Mouse (Mus musculus): ENCODE measurements around the gene Tspan8.

Gene Tspan8

GRCm38 (mm10) chr10:115834017-115834416, 17.4 kb downstream of the Tspan8 start:
- no peak for DNase-seq

- no peak for DNase-seq
Measured at GRCm38 (mm10) chr10:115846930-115847329, 30.3 kb downstream of the Tspan8 start.

- no peak for DNase-seq
Measured at GRCm38 (mm10) chr10:115848511-115848910, 31.9 kb downstream of the Tspan8 start.

GRCm38 (mm10) chr10:115860210-115860880, 43.7 kb downstream of the Tspan8 start:
- no peak for DNase-seq

- no peak for DNase-seq
Measured at GRCm38 (mm10) chr10:115861967-115862366, 45.3 kb downstream of the Tspan8 start.

GRCm38 (mm10) chr10:115882757-115883156, 66.1 kb downstream of the Tspan8 start:
- DNase-seq, result no peak

- DNase-seq, result peak; percentile 12
Measured at GRCm38 (mm10) chr10:115891924-115892323, 75.3 kb downstream of the Tspan8 start.

- DNase-seq, result no peak
Measured at GRCm38 (mm10) chr10:115892973-115893372, 76.3 kb downstream of the Tspan8 start.

- no peak for DNase-seq
Measured at GRCm38 (mm10) chr10:115894045-115894444, 77.4 kb downstream of the Tspan8 start.

- DNase-seq, result no peak
Measured at GRCm38 (mm10) chr10:115896764-115897163, 80.1 kb downstream of the Tspan8 start.

GRCm38 (mm10) chr10:115897235-115897634, 80.6 kb downstream of the Tspan8 start:
- peak; percentile 59 for DNase-seq

Measured in lung, postnatal 14 days (tissue).